Mouse (Mus musculus) stomach, postnatal 0 days (tissue): Measurements from ENCODE around the gene 4930562C15Rik. TPM values are rescaled to one million over a fixed set of nuclear protein-coding genes. Genes with fewer than 3 reads are reported as not detected.

ENCODE experiments used
- ATAC-seq: fragments of 200-750 bp; cut with Nextera tagmentation; 2 replicates; pipeline ENCODE4 v1.8.0; 2017; ENCODE audit not compliant: low FRiP score, low TSS enrichment
- DNase-seq: peaks from one replicate; pipeline ENCODE4 v3.0.0-alpha.2; 2016; ENCODE audit warnings: low spot score
- H3K27ac ChIP-seq: fragments of 300-500 bp; sonication (generic); replicated peaks from 2 replicates; pipeline ENCODE4 v1.5.1; 2014; ENCODE audit warnings: mild to moderate bottlenecking, control low read depth
- H3K27me3 ChIP-seq: fragments of 300-500 bp; sonication (generic); 2 replicates; pipeline ENCODE4 v1.6.1; 2014; ENCODE audit warnings: low read length; ENCODE audit not compliant: control insufficient read depth, insufficient read depth
- H3K36me3 ChIP-seq: fragments of 300-500 bp; sonication (generic); 2 replicates; pipeline ENCODE4 v1.6.1; 2014; ENCODE audit warnings: low read length, mixed read lengths; ENCODE audit not compliant: control insufficient read depth, insufficient read depth
- H3K4me1 ChIP-seq: fragments of 300-500 bp; sonication (generic); replicated peaks from 2 replicates; pipeline ENCODE4 v1.6.1; 2014; ENCODE audit warnings: antibody characterized with exemption; ENCODE audit not compliant: control insufficient read depth, insufficient read depth
- H3K4me2 ChIP-seq: fragments of 300-500 bp; sonication (generic); replicated peaks from 2 replicates; pipeline ENCODE4 v1.6.1; 2014; ENCODE audit warnings: low read depth, mild to moderate bottlenecking, control low read depth, moderate library complexity
- H3K4me3 ChIP-seq: fragments of 300-500 bp; sonication (generic); 2 replicates; pipeline ENCODE4 v1.5.1; 2014; ENCODE audit warnings: low read depth, low read length, control low read depth
- H3K9ac ChIP-seq: fragments of 300-500 bp; sonication (generic); 2 replicates; pipeline ENCODE4 v1.6.1; 2014; ENCODE audit warnings: mild to moderate bottlenecking, low read length, control low read depth, mixed read lengths
- H3K9me3 ChIP-seq: fragments of 300-500 bp; sonication (generic); 2 replicates; pipeline ENCODE4 v1.6.1; 2016; ENCODE audit warnings: low read length; ENCODE audit not compliant: control insufficient read depth
- CTCF ChIP-seq: IDR thresholded peaks from 2 replicates; pipeline ENCODE4 v1.5.1; 2016; ENCODE audit warnings: antibody characterized with exemption, low read depth, mild to moderate bottlenecking, moderate library complexity
- EP300 ChIP-seq: optimal IDR thresholded peaks from 2 replicates; pipeline ENCODE3; 2016; ENCODE audit warnings: antibody characterized with exemption
- WGBS: fragments of 180-500 bp; shearing (Covaris S2); extraction: QIAGEN DNeasy Blood & Tissue Kit; methylation state at CpG from one replicate; pipeline ENCODE4 v1.1.7; 2014; 5-methylcytosine and 5-hydroxymethylcytosine counted together
- polyA plus RNA-seq: library from polyadenylated mRNA; unstranded; fragments of >200 nt; fragmentation: Nextera tagmentation; extraction: Ambion mirVana; gene quantifications from 2 replicates; pipeline ENCODE4 v1.2.1, GENCODE M21; 2015

Gene 4930562C15Rik
- polyA plus RNA-seq, 1 experiment from 2014 or later, result 0.32 TPM

GRCm38 (mm10) chr16:4850361-4850760 lies 15.1 kb downstream of the 4930562C15Rik start:
- no peaks in the 10 kb centered on the region for H3K36me3 ChIP-seq
- ATAC-seq, result no peak
- no peak overlapping the region for H3K9ac ChIP-seq
- no peak overlapping the region for H3K4me3 ChIP-seq
- H3K27me3 ChIP-seq, result no peaks in the 10 kb centered on the region
- peak overlapping the region; percentile 67 for H3K27ac ChIP-seq
- H3K4me2 ChIP-seq, result no peak overlapping the region
- no peak for TF ChIP-seq CTCF
- no peak for TF ChIP-seq EP300
- no peaks in the 10 kb centered on the region for H3K4me1 ChIP-seq
- 66% methylated on average over 7 of the region's 7 CpGs for WGBS
- H3K9me3 ChIP-seq, result no peaks in the 10 kb centered on the region
- DNase-seq, result no peak

- WGBS, result 31% methylated on average over 5 of the region's 5 CpGs
- Histone ChIP-seq H3K4me1 (no peaks in the 10 kb centered on the region), H3K9me3 (no peaks in the 10 kb centered on the region), H3K36me3 (no peaks in the 10 kb centered on the region), H3K27me3 (no peaks in the 10 kb centered on the region), H3K27ac (peak overlapping the region; percentile 67), H3K4me2 (no peak overlapping the region), H3K9ac (no peak overlapping the region), H3K4me3 (no peak overlapping the region)
- ATAC-seq (no peak), DNase-seq (no peak)
- no peak for TF ChIP-seq CTCF
- no peak for TF ChIP-seq EP300
These were observed 15.9 kb downstream of the 4930562C15Rik start for GRCm38 (mm10) chr16:4850938-4851628.

GRCm38 (mm10) chr16:4855046-4855650 lies 19.9 kb downstream of the 4930562C15Rik start:
- ATAC-seq (peak; percentile 42; the same call in 1 of the 2 replicates), DNase-seq (no peak)
- H3K27ac ChIP-seq, result no peak overlapping the region

GRCm38 (mm10) chr16:4861392-4861791 lies 26.2 kb downstream of the 4930562C15Rik start:
- H3K9me3 ChIP-seq, result no peaks in the 10 kb centered on the region
- TF ChIP-seq CTCF, result peak; percentile 60
- no peak for TF ChIP-seq EP300
- no peak for DNase-seq
- no peak overlapping the region for H3K4me2 ChIP-seq
- no peak overlapping the region for H3K9ac ChIP-seq
- no peak overlapping the region for H3K4me3 ChIP-seq
- H3K27ac ChIP-seq, result no peak overlapping the region
- no peaks in the 10 kb centered on the region for H3K27me3 ChIP-seq
- 45% methylated on average over 10 of the region's 10 CpGs for WGBS
- no peak for ATAC-seq
- H3K4me1 ChIP-seq, result no peaks in the 10 kb centered on the region
- no peaks in the 10 kb centered on the region for H3K36me3 ChIP-seq

More at GRCm38 (mm10) chr16:4855046-4855650, 19.9 kb downstream of the 4930562C15Rik start:
- Histone ChIP-seq H3K9me3 (no peaks in the 10 kb centered on the region), H3K9ac (no peak overlapping the region), H3K4me2 (no peak overlapping the region), H3K27me3 (no peaks in the 10 kb centered on the region), H3K4me1 (no peaks in the 10 kb centered on the region), H3K4me3 (no peak overlapping the region), H3K36me3 (no peaks in the 10 kb centered on the region)
- TF ChIP-seq EP300, result no peak
- TF ChIP-seq CTCF, result no peak
- 29% methylated on average over 5 of the region's 5 CpGs for WGBS

- Histone ChIP-seq H3K4me2 (no peak overlapping the region), H3K27me3 (no peaks in the 10 kb centered on the region), H3K4me3 (no peak overlapping the region), H3K4me1 (no peaks in the 10 kb centered on the region), H3K9me3 (no peaks in the 10 kb centered on the region), H3K27ac (no peak overlapping the region), H3K9ac (no peak overlapping the region), H3K36me3 (no peaks in the 10 kb centered on the region)
- TF ChIP-seq EP300 (no peak), CTCF (peak; percentile 95)
- DNase-seq (peak; percentile 81), ATAC-seq (peak; percentile 90)
- 45% methylated on average over 9 of the region's 9 CpGs for WGBS
These were observed 27.8 kb downstream of the 4930562C15Rik start for GRCm38 (mm10) chr16:4862863-4863483.

- TF ChIP-seq EP300 (no peak), CTCF (no peak)
- Histone ChIP-seq H3K4me3 (no peak overlapping the region), H3K27me3 (no peaks in the 10 kb centered on the region), H3K9me3 (no peaks in the 10 kb centered on the region), H3K36me3 (no peaks in the 10 kb centered on the region), H3K4me2 (no peak overlapping the region), H3K9ac (no peak overlapping the region), H3K4me1 (no peaks in the 10 kb centered on the region), H3K27ac (no peak overlapping the region)
- WGBS, result 87% methylated on average over 8 of the region's 8 CpGs
- DNase-seq (no peak), ATAC-seq (peak; percentile 3; the same call in 1 of the 2 replicates)
These were observed 28.5 kb downstream of the 4930562C15Rik start for GRCm38 (mm10) chr16:4863742-4864141.
